Mouse (Mus musculus) C2C12 (cell line): ENCODE measurements around the gene Zfp335. TPM values are rescaled to one million over a fixed set of nuclear protein-coding genes. Genes with fewer than 3 reads are reported as not detected.

Experiments
- H3K27me3 ChIP-seq: one replicate; pipeline ENCODE4 v1.6.1; 2011; ENCODE audit not compliant: control insufficient read depth, insufficient read depth, insufficient read length
- H3K36me3 ChIP-seq: one replicate; pipeline ENCODE4 v1.6.1; 2011; ENCODE audit not compliant: control insufficient read depth, insufficient read depth
- H3K4me3 ChIP-seq: one replicate; pipeline ENCODE4 v1.5.1; 2011; ENCODE audit warnings: mild to moderate bottlenecking, control low read depth; ENCODE audit not compliant: poor library complexity, insufficient read depth, severe bottlenecking
- H3K79me2 ChIP-seq: one replicate; pipeline ENCODE4 v1.6.1; 2011; ENCODE audit not compliant: control insufficient read depth, insufficient read depth
- H3K79me3 ChIP-seq: one replicate; pipeline ENCODE4 v1.6.1; 2011; ENCODE audit warnings: low read depth, control low read depth
- H3ac ChIP-seq: one replicate; pipeline ENCODE3; 2011; ENCODE audit warnings: low read depth; ENCODE audit not compliant: control insufficient read depth, insufficient read length
- CEBPB ChIP-seq: IDR thresholded peaks from one replicate; pipeline ENCODE4 v1.6.1; 2011; ENCODE audit warnings: low read depth, mild to moderate bottlenecking, control low read depth, moderate library complexity
- CTCF ChIP-seq: IDR thresholded peaks from one replicate; pipeline ENCODE4 v1.5.1; 2011; ENCODE audit not compliant: control insufficient read depth, insufficient read depth, insufficient read length
- FOSL1 ChIP-seq: IDR thresholded peaks from one replicate; pipeline ENCODE4 v1.8.0; 2011; ENCODE audit warnings: mild to moderate bottlenecking, low read length; ENCODE audit not compliant: poor library complexity, insufficient read depth, severe bottlenecking
- MAX ChIP-seq: IDR thresholded peaks from one replicate; pipeline ENCODE4 v1.6.1; 2011; ENCODE audit warnings: mild to moderate bottlenecking, control low read depth
- MYOD1 ChIP-seq: IDR thresholded peaks from one replicate; pipeline ENCODE4 v1.6.1; 2011; ENCODE audit warnings: low read depth; ENCODE audit not compliant: control insufficient read depth, insufficient read length
- MYOG ChIP-seq: IDR thresholded peaks from one replicate; pipeline ENCODE4 v1.6.1; 2011; ENCODE audit not compliant: control insufficient read depth, insufficient read length; ENCODE audit errors: extremely low read depth
- USF1 ChIP-seq: IDR thresholded peaks from one replicate; pipeline ENCODE4 v1.6.1; 2011; ENCODE audit warnings: low read depth, mild to moderate bottlenecking, control low read depth, moderate library complexity
- polyA plus RNA-seq: library from polyadenylated mRNA; unstranded; fragments of >200 nt; fragmentation: generic; extraction: Trizol; gene quantifications from one replicate; pipeline ENCODE4 v1.2.1, GENCODE M21; 2012; ENCODE audit warnings: missing spikeins

The Zfp335 gene
- polyA plus RNA-seq, 1 experiment = 11.7 TPM

DNA sequence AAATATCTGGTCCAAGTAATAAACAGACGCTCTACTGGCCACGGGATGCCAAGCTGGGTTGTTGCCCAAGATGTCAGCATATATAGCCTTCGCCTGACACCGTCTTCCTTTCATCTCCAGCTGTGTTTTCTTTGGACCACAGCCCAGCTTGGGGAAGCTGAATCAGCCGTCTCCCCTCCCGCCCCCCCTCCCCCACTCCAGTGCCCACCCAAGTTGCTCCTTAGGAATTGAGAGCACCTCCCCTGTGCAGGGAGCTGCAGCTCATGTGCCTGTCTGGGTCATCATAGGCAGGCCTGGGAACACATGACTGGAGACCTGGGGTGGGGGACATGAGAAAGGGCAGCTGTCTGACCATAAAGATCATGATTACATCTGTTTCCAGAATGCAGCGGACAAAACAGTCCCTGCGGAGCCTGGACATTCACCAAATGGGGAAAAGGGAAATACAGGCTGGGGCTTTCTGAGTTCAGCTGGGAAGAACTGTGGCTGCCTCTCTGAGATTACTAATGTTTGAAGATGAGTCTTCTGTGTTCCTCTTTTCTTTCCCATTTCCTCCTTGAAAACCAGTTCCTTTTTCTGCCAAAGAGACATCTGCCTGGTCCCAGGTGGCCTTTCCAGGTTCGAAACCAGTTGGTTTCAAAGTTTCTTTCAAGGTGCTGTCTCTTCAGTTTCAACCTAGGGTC, 49.2 kb downstream of the Zfp335 start:
- Histone ChIP-seq H3K36me3 (no peaks in the 10 kb centered on the region), H3K4me3 (no peak overlapping the region), H3K27me3 (no peaks in the 10 kb centered on the region), H3K79me2 (no peaks in the 10 kb centered on the region), H3ac (no peak overlapping the region), H3K79me3 (no peaks in the 10 kb centered on the region)
- TF ChIP-seq MYOD1 (no peak), MYOG (no peak), USF1 (no peak)

DNA sequence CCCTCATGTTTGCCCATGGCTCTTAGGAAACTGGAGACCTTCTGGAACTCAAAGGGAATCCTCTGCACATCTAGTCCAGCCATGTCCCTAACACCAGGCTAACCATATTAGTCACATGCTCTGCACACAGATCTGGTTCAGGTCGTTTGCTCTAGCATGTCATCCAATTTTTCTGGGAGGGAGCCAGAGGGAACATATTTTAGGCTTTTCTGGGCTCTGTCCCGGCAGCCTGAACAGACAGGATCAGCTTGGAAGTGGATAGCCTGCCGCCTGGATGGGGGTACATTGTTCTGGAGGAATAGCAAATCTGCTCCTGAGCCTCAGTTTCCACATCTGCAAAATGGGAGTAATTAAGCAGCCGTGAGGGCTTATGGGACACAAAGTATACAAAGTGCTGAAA, 50.5 kb downstream of the Zfp335 start:
- Histone ChIP-seq H3K27me3 (no peaks in the 10 kb centered on the region), H3K79me3 (no peaks in the 10 kb centered on the region), H3K4me3 (no peak overlapping the region), H3K79me2 (no peaks in the 10 kb centered on the region), H3ac (no peak overlapping the region), H3K36me3 (no peaks in the 10 kb centered on the region)
- TF ChIP-seq FOSL1 = no peak
- no peak for TF ChIP-seq CEBPB
- no peak for TF ChIP-seq CTCF
- no peak for TF ChIP-seq USF1
- no peak for TF ChIP-seq MYOG
- TF ChIP-seq MYOD1 = no peak
- no peak for TF ChIP-seq MAX

DNA sequence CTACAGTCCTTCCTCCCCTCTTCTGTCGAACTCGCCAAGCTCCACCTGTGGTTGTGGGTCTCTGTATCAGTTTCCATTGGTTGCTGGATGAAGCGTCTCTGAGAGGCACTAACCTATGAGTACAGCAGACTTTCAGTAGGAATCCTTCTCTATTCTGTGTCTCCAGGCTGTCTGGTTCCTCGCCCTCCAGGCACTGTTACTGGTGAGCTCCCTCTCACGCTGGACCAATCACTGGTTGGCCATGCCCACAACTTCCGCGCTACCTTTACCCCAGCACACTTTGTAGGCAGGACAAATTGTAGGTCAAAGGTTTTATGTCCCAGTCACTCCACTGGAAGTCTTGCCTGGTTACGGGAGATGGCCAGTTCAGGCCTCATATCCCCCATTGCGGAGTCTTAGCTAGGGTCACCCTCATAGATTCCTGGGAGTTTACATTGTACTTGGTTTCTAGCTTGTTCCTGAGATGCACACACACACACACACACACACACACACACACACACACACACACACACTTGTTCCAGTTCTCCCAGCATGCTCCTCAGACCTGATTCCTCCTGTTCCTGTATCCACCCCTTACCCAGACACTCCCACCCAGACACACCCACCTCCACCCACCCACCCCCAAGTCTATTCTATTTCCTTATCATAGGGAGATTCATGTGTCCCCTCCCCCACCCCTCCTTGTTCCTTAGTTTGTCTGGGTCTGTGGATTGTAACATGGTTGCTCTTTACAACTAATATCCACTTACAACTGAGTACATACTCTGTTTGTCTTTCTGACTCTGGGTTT, 51.7 kb downstream of the Zfp335 start:
- no peak overlapping the region for H3ac ChIP-seq
- no peak for TF ChIP-seq FOSL1
- no peak overlapping the region for H3K4me3 ChIP-seq
- H3K27me3 ChIP-seq = no peaks in the 10 kb centered on the region
- no peaks in the 10 kb centered on the region for H3K36me3 ChIP-seq
- H3K79me3 ChIP-seq = no peaks in the 10 kb centered on the region
- H3K79me2 ChIP-seq = no peaks in the 10 kb centered on the region

DNA sequence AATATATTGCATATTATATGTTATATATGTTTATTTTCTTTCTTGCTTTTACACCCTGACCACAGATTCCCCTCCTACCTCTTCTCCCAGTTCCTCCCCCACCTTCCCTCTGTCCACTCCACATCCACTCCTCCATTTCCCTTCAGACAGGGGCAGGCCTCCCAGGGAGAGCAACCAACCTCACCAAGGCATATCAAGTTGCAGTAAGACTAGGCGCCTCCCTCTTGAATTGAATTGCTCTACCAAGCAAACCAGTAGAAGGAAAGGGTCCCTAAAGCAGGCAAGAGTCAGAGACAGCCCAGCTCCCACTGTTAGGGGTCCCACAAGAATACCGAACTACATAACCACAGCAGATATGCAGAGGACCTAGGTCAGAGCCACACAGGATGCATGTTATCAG, 52.4 kb downstream of the Zfp335 start:
- Histone ChIP-seq H3K79me2 (no peaks in the 10 kb centered on the region), H3K27me3 (no peaks in the 10 kb centered on the region), H3K36me3 (no peaks in the 10 kb centered on the region), H3ac (no peak overlapping the region), H3K4me3 (no peak overlapping the region), H3K79me3 (no peaks in the 10 kb centered on the region)
- TF ChIP-seq CTCF (no peak), MYOG (no peak), CEBPB (no peak)

- H3ac ChIP-seq = peak overlapping the region; percentile 72
- no peaks in the 10 kb centered on the region for H3K79me2 ChIP-seq
- no peaks in the 10 kb centered on the region for H3K79me3 ChIP-seq
- TF ChIP-seq MYOD1 (no peak), CEBPB (no peak), MYOG (no peak), CTCF (no peak), FOSL1 (no peak), USF1 (no peak), MAX (no peak)
- no peaks in the 10 kb centered on the region for H3K27me3 ChIP-seq
- H3K4me3 ChIP-seq = peak overlapping the region; percentile 11
- no peaks in the 10 kb centered on the region for H3K36me3 ChIP-seq
These were observed 53.6 kb downstream of the Zfp335 start for GRCm38 (mm10) chr2:164857842-164858553.
